Mouse (Mus musculus): ENCODE results near the gene Ddi2.

- no peak for TF ChIP-seq CTCF (IDR thresholded peaks at IDR 0.05; ENCODE audit: low read depth, low read length)
- no peak for TF ChIP-seq POLR2A (IDR thresholded peaks at IDR 0.05; ENCODE audit: borderline replicate concordance, low read depth, low read length)
These were observed 1.3 kb downstream of the Ddi2 start for GRCm38 (mm10) chr4:141721961-141722360.

All from bone marrow macrophage, adult 2 months (primary cell).